In genomic region chr11:97139256-97139655, GRCm38 (mm10) we compare ENCODE assay signal across 9 mouse cellular contexts. TPM values are rescaled to one million over a fixed set of nuclear protein-coding genes. Genes with fewer than 3 reads are reported as not detected.
A peak's percentile ranks its signal among the peaks of the same experiment; 100 is the strongest.
DNase-seq lines count a peak whose midpoint lies in the region; ATAC-seq and TF ChIP-seq lines count a peak whose summit lies in the region.
"Had no signal": no experiment of that assay in that cellular context is flagged by ENCODE, and none has a peak within 500 bp of the region (broad histone marks: within the 10 kb centered on the region; RNA-seq: fewer than 3 reads in every experiment).

No protein-coding gene starts in this region.

- no peak; the same call in 1 of the 2 replicates for ATAC-seq in kidney, embryonic 16.5 days (ENCODE audit: low FRiP score, low TSS enrichment)
- ATAC-seq in forebrain, embryonic 11.5 days (replicated peaks; ENCODE audit: low FRiP score): peak; percentile 30; the same call in 1 of the 2 replicates
- no peak for ATAC-seq in intestine, postnatal 0 days
- no peak; the same call in 1 of the 2 replicates for ATAC-seq in neural tube, embryonic 13.5 days (ENCODE audit: low read depth)

- peaks cover 19% of the 10 kb centered on the region for H3K4me1 ChIP-seq in kidney, embryonic 16.5 days (ENCODE audit: insufficient read depth, low read length)
- H3K4me1 ChIP-seq in forebrain, embryonic 11.5 days (replicated peaks; ENCODE audit: control insufficient read depth, insufficient read depth, low read length): peaks cover 19% of the 10 kb centered on the region
- H3K4me1 ChIP-seq in intestine, postnatal 0 days (replicated peaks; ENCODE audit: control insufficient read depth, insufficient read depth, low read length): no peaks in the 10 kb centered on the region
- peaks cover 37% of the 10 kb centered on the region for H3K4me1 ChIP-seq in neural tube, embryonic 13.5 days (replicated peaks)

- no peak for TF ChIP-seq CTCF in intestine, postnatal 0 days (IDR thresholded peaks at IDR 0.05; ENCODE audit: low read depth)

- no peak overlapping the region for H3K27ac ChIP-seq in kidney, embryonic 16.5 days (ENCODE audit: low read length)
- no peak overlapping the region for H3K27ac ChIP-seq in forebrain, embryonic 11.5 days (ENCODE audit: low read depth, low read length)
- H3K27ac ChIP-seq in intestine, postnatal 0 days (ENCODE audit: low read depth, low read length): no peak overlapping the region
- H3K27ac ChIP-seq in neural tube, embryonic 13.5 days (replicated peaks): peak overlapping the region; percentile 87

- H3K36me3 ChIP-seq in kidney, embryonic 16.5 days (ENCODE audit: insufficient read depth, low read length): peaks cover 7% of the 10 kb centered on the region; the same call in 1 of the 2 replicates
- H3K36me3 ChIP-seq in forebrain, embryonic 11.5 days (ENCODE audit: control insufficient read depth, insufficient read depth, low read length): no peaks in the 10 kb centered on the region; the same call in 1 of the 2 replicates
- H3K36me3 ChIP-seq in intestine, postnatal 0 days (ENCODE audit: control insufficient read depth, insufficient read depth): peaks cover 4% of the 10 kb centered on the region; the same call in 1 of the 2 replicates
- H3K36me3 ChIP-seq in neural tube, embryonic 13.5 days: peaks cover 41% of the 10 kb centered on the region

- peak overlapping the region; percentile 65 for H3K9ac ChIP-seq in kidney, embryonic 16.5 days (replicated peaks; ENCODE audit: low read length)
- peak overlapping the region; percentile 48 for H3K9ac ChIP-seq in forebrain, embryonic 11.5 days (ENCODE audit: low read length)
- no peak overlapping the region for H3K9ac ChIP-seq in intestine, postnatal 0 days (ENCODE audit: low read depth, low read length)
- peak overlapping the region; percentile 77 for H3K9ac ChIP-seq in neural tube, embryonic 13.5 days

- 22% methylated on average over 12 of the region's 15 CpGs for WGBS in kidney, embryonic 16.5 days
- WGBS in forebrain, embryonic 11.5 days: 5% methylated on average over 14 of the region's 15 CpGs
- 39% methylated on average over 15 of the region's 15 CpGs for WGBS in intestine, postnatal 0 days
- 3% methylated on average over 11 of the region's 15 CpGs for WGBS in neural tube, embryonic 13.5 days

- peak overlapping the region; percentile 43 for H3K4me3 ChIP-seq in kidney, embryonic 16.5 days (ENCODE audit: low read length)
- H3K4me3 ChIP-seq in forebrain, embryonic 11.5 days (ENCODE audit: low read depth, low read length): peak overlapping the region; percentile 33
- peak overlapping the region; percentile 29 for H3K4me3 ChIP-seq in intestine, postnatal 0 days (ENCODE audit: low read depth, low read length)
- H3K4me3 ChIP-seq in neural tube, embryonic 13.5 days: peak overlapping the region; percentile 39

- no peaks in the 10 kb centered on the region for H3K9me3 ChIP-seq in kidney, embryonic 16.5 days (ENCODE audit: low read length)
- no peaks in the 10 kb centered on the region for H3K9me3 ChIP-seq in forebrain, embryonic 11.5 days (ENCODE audit: control insufficient read depth, low read length)
- no peaks in the 10 kb centered on the region for H3K9me3 ChIP-seq in intestine, postnatal 0 days (ENCODE audit: control insufficient read depth)
- H3K9me3 ChIP-seq in neural tube, embryonic 13.5 days: no peaks in the 10 kb centered on the region

- H3K27me3 ChIP-seq in kidney, embryonic 16.5 days (ENCODE audit: insufficient read depth, low read length): peaks cover 4% of the 10 kb centered on the region
- H3K27me3 ChIP-seq in forebrain, embryonic 11.5 days (ENCODE audit: control insufficient read depth, insufficient read depth, low read length): peaks cover 13% of the 10 kb centered on the region; the same call in 1 of the 2 replicates
- peaks cover 31% of the 10 kb centered on the region for H3K27me3 ChIP-seq in intestine, postnatal 0 days (replicated peaks; ENCODE audit: control insufficient read depth, insufficient read depth, low read length)
- H3K27me3 ChIP-seq in neural tube, embryonic 13.5 days: peaks cover 16% of the 10 kb centered on the region

- peak overlapping the region; percentile 81 for H3K4me2 ChIP-seq in kidney, embryonic 16.5 days (replicated peaks; ENCODE audit: low read depth, low read length)
- peak overlapping the region; percentile 78 for H3K4me2 ChIP-seq in forebrain, embryonic 11.5 days (ENCODE audit: low read depth, low read length, severe bottlenecking)
- peak overlapping the region; percentile 60 for H3K4me2 ChIP-seq in intestine, postnatal 0 days (replicated peaks; ENCODE audit: low read depth)
- peak overlapping the region; percentile 67 for H3K4me2 ChIP-seq in neural tube, embryonic 13.5 days

- no peak for DNase-seq in kidney, adult 8-10 months
- DNase-seq in forebrain, embryonic 11.5 days (ENCODE audit: low spot score): no peak
- no peak for DNase-seq in urinary bladder, postnatal 14 days (ENCODE audit: low spot score)
- DNase-seq in adrenal gland, postnatal 14 days: no peak
- DNase-seq in left cerebral cortex, adult 9 months (ENCODE audit: low spot score in 2 of 2): no peak
- DNase-seq: gastrocnemius, postnatal 36 days had no signal

RNA-seq across cellular contexts. Expression of gene Tbkbp1, which starts 12.0 kb away (rescaled TPM):
- polyA plus RNA-seq in kidney, embryonic 16.5 days (2015; fragmentation: Nextera tagmentation; extraction: Ambion mirVana): 4.0 TPM in 2 replicates
- 5.4 and 6.7 TPM in 2 replicates for polyA plus RNA-seq in forebrain, embryonic 11.5 days (2014; fragmentation: Nextera tagmentation; extraction: Ambion mirVana)
- 1.7 and 2.4 TPM in 2 replicates for polyA plus RNA-seq in intestine, postnatal 0 days (2015; fragmentation: Nextera tagmentation; extraction: Ambion mirVana)
- polyA plus RNA-seq in neural tube, embryonic 13.5 days (2015; fragmentation: Nextera tagmentation; extraction: Ambion mirVana): 9.1 and 9.5 TPM in 2 replicates
- 17.6 and 22.9 TPM in 2 replicates for total RNA-seq in adrenal gland, postnatal 14 days (2021)

RNA-seq across cellular contexts. Expression of gene Tbx21, which starts 24.1 kb away (rescaled TPM):
- polyA plus RNA-seq in kidney, embryonic 16.5 days (2015; fragmentation: Nextera tagmentation; extraction: Ambion mirVana): 0.14 and 0.24 TPM in 2 replicates
- 0.17 and 0.21 TPM in 2 replicates for polyA plus RNA-seq in forebrain, embryonic 11.5 days (2014; fragmentation: Nextera tagmentation; extraction: Ambion mirVana)
- 0.09 and 0.13 TPM in 2 replicates for polyA plus RNA-seq in intestine, postnatal 0 days (2015; fragmentation: Nextera tagmentation; extraction: Ambion mirVana)
- 0.07 and 0.15 TPM in 2 replicates for polyA plus RNA-seq in neural tube, embryonic 13.5 days (2015; fragmentation: Nextera tagmentation; extraction: Ambion mirVana)
- 0.33 and 0.56 TPM in 2 replicates for total RNA-seq in adrenal gland, postnatal 14 days (2021)

RNA-seq across cellular contexts. Expression of gene Kpnb1, which starts 48.4 kb away (rescaled TPM):
- 51.0 and 54.6 TPM in 2 replicates for polyA plus RNA-seq in kidney, embryonic 16.5 days (2015; fragmentation: Nextera tagmentation; extraction: Ambion mirVana)
- polyA plus RNA-seq in forebrain, embryonic 11.5 days (2014; fragmentation: Nextera tagmentation; extraction: Ambion mirVana): 114 TPM in 2 replicates
- 17.5 and 18.1 TPM in 2 replicates for polyA plus RNA-seq in intestine, postnatal 0 days (2015; fragmentation: Nextera tagmentation; extraction: Ambion mirVana)
- polyA plus RNA-seq in neural tube, embryonic 13.5 days (2015; fragmentation: Nextera tagmentation; extraction: Ambion mirVana): 31.0 and 34.8 TPM in 2 replicates
- total RNA-seq in adrenal gland, postnatal 14 days (2021): 123 and 138 TPM in 2 replicates
